Mouse (Mus musculus) midbrain, embryonic 16.5 days (tissue): ENCODE results near the gene Prpf38b. TPM values are rescaled to one million over a fixed set of nuclear protein-coding genes. Genes with fewer than 3 reads are reported as not detected.
"Not testable (repeated sequence)": the region's sequence is repeated elsewhere in the genome, so short reads cannot be mapped to it uniquely, and the experiment has no call there.

Experiments used
- ATAC-seq: fragments of 200-750 bp; cut with Nextera tagmentation; 2 replicates; pipeline ENCODE4 v1.8.0; 2017; ENCODE audit warnings: moderate TSS enrichment
- H3K27ac ChIP-seq: fragments of 300-500 bp; sonication (generic); 2 replicates; pipeline ENCODE4 v1.5.1; 2014; ENCODE audit warnings: mild to moderate bottlenecking, low read length, mixed read lengths
- H3K27me3 ChIP-seq: fragments of 300-500 bp; sonication (generic); 2 replicates; pipeline ENCODE4 v1.6.1; 2014; ENCODE audit warnings: low read depth, low read length, mixed read lengths; ENCODE audit not compliant: control insufficient read depth, insufficient read depth
- H3K36me3 ChIP-seq: fragments of 300-500 bp; sonication (generic); 2 replicates; pipeline ENCODE4 v1.6.1; 2014; ENCODE audit warnings: mild to moderate bottlenecking, low read length, moderate library complexity, mixed read lengths; ENCODE audit not compliant: control insufficient read depth, insufficient read depth
- H3K4me1 ChIP-seq: fragments of 300-500 bp; sonication (generic); 2 replicates; pipeline ENCODE4 v1.6.1; 2014; ENCODE audit warnings: mild to moderate bottlenecking, low read length, mixed read lengths; ENCODE audit not compliant: control insufficient read depth, insufficient read depth
- H3K4me2 ChIP-seq: fragments of 300-500 bp; sonication (generic); 2 replicates; pipeline ENCODE4 v1.6.1; 2014; ENCODE audit warnings: mild to moderate bottlenecking, low read length, mixed read lengths
- H3K4me3 ChIP-seq: fragments of 300-500 bp; sonication (generic); 2 replicates; pipeline ENCODE4 v1.5.1; 2014; ENCODE audit warnings: low read depth, mild to moderate bottlenecking, low read length, moderate library complexity, mixed read lengths
- H3K9ac ChIP-seq: fragments of 300-500 bp; sonication (generic); 2 replicates; pipeline ENCODE4 v1.6.1; 2014; ENCODE audit warnings: low read depth, low read length, mixed read lengths
- H3K9me3 ChIP-seq: fragments of 300-500 bp; sonication (generic); replicated peaks from 2 replicates; pipeline ENCODE4 v1.6.1; 2014; ENCODE audit warnings: mild to moderate bottlenecking, low read length, mixed read lengths; ENCODE audit not compliant: control insufficient read depth, poor library complexity, severe bottlenecking
- WGBS: fragments of 180-500 bp; shearing (Covaris S2); extraction: QIAGEN DNeasy Blood & Tissue Kit; methylation state at CpG from one replicate; pipeline ENCODE4 v1.1.7; 2014; 5-methylcytosine and 5-hydroxymethylcytosine counted together
- polyA plus RNA-seq: library from polyadenylated mRNA; unstranded; fragments of >200 nt; fragmentation: Nextera tagmentation; extraction: Ambion mirVana; gene quantifications from 2 replicates; pipeline ENCODE4 v1.2.1, GENCODE M21; 2015

The Prpf38b gene
- polyA plus RNA-seq, 1 experiment from 2014 or later: 54.2 TPM

DNA sequence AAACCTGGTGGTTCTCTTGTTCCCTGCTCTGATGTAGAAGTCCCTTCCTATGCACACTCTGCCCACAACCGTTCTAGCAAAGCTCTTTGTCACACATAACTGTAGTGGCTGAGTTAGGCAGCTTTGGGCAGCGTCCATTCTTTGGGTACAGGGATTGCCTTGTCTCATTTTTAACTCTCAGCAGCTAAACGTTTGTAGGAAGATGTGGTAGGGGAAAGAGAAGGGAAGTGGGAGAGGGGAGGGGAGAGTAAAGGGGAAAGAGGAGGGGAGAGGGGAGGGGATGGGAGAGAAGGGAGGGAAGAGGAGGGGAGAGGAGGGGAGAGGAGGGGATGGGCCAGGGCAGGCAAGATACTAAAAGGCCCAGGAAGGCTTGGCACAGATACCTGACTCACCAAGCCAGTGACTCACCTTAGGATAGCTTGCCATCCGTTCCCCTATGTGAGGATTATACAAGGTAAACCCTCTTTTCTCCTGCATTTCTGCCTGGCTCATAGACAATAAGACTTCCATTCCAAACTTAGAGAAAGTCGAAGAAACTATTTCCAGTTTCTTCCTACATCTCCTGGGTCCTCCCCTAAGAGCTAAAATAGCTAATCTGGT lies 31.6 kb downstream of the Prpf38b start:
- Histone ChIP-seq H3K27ac (no peak overlapping the region), H3K36me3 (no peaks in the 10 kb centered on the region), H3K4me3 (no peak overlapping the region), H3K4me2 (no peak overlapping the region), H3K9me3 (no peaks in the 10 kb centered on the region), H3K4me1 (no peaks in the 10 kb centered on the region), H3K9ac (no peak overlapping the region), H3K27me3 (no peaks in the 10 kb centered on the region)
- no peak for ATAC-seq
- 67% methylated on average over 5 of the region's 5 CpGs for WGBS

GRCm38 (mm10) chr3:108879129-108879528 lies 32.4 kb downstream of the Prpf38b start:
- Histone ChIP-seq H3K4me2 (no peak overlapping the region), H3K9me3 (no peaks in the 10 kb centered on the region), H3K4me3 (no peak overlapping the region), H3K36me3 (no peaks in the 10 kb centered on the region), H3K27me3 (no peaks in the 10 kb centered on the region), H3K4me1 (no peaks in the 10 kb centered on the region), H3K27ac (no peak overlapping the region), H3K9ac (no peak overlapping the region)
- WGBS: 65% methylated on average over 2 of the region's 2 CpGs
- no peak for ATAC-seq

DNA sequence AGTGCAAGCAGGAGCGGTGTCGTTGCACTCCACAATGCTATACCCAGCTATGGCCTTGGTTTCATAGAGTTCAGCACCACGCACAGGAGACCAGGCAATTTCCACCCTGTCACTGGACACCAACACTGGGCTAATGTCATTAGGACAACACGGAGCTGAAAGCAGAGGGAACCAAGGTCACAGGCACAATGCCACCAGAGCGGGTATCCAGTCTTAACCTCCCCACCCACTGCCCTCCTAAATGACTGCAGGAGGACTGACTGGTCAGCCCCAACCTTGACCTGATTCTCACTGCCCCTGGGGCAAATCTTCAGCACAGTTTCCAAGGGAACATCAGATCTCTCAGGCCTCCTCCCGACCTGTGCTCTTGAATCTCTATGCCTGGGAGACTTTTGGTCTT lies 40.9 kb downstream of the Prpf38b start:
- no peaks in the 10 kb centered on the region for H3K9me3 ChIP-seq
- H3K4me3 ChIP-seq: no peak overlapping the region
- no peaks in the 10 kb centered on the region for H3K36me3 ChIP-seq
- 79% methylated on average over 6 of the region's 6 CpGs for WGBS
- no peak overlapping the region for H3K4me2 ChIP-seq
- no peak for ATAC-seq
- H3K9ac ChIP-seq: no peak overlapping the region
- H3K27ac ChIP-seq: no peak overlapping the region
- H3K27me3 ChIP-seq: no peaks in the 10 kb centered on the region
- no peaks in the 10 kb centered on the region for H3K4me1 ChIP-seq

- no peak overlapping the region for H3K27ac ChIP-seq
- no peak overlapping the region for H3K9ac ChIP-seq
- H3K4me2 ChIP-seq: no peak overlapping the region
- no peaks in the 10 kb centered on the region for H3K27me3 ChIP-seq
- H3K4me1 ChIP-seq: no peaks in the 10 kb centered on the region
- H3K9me3 ChIP-seq: no peaks in the 10 kb centered on the region
- H3K36me3 ChIP-seq: no peaks in the 10 kb centered on the region
- ATAC-seq: no peak
- WGBS: 91% methylated on average over 3 of the region's 3 CpGs
- H3K4me3 ChIP-seq: no peak overlapping the region
Observed at GRCm38 (mm10) chr3:108867449-108867848, 44.1 kb downstream of the Prpf38b start.

DNA sequence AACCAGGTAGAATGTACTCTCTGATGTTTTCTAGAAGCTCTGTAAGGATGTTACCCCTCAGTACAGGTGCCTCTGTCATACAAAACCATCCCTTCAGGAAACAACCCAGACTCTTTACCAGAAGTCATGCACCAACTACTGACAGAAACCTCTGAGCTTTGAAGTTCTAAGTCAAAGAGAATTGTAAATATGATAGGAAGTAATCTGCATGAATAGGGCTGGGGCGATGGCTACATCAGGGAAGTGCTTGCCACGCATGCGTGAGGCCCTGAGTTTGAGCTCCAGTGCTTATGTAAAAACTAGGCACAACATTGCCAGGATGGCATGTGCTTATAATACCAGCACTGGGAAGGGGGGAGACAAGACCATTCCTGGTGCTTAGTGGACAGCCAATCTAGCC lies 45.9 kb downstream of the Prpf38b start:
- Histone ChIP-seq H3K9me3 (no peaks in the 10 kb centered on the region), H3K4me1 (no peaks in the 10 kb centered on the region), H3K4me3 (no peak overlapping the region), H3K36me3 (no peaks in the 10 kb centered on the region), H3K4me2 (no peak overlapping the region), H3K27me3 (no peaks in the 10 kb centered on the region), H3K9ac (no peak overlapping the region), H3K27ac (no peak overlapping the region)
- no peak for ATAC-seq
- WGBS: 91% methylated on average over 3 of the region's 3 CpGs

GRCm38 (mm10) chr3:108865129-108865528 lies 46.4 kb downstream of the Prpf38b start:
- Histone ChIP-seq H3K4me3 (no peak overlapping the region), H3K36me3 (no peaks in the 10 kb centered on the region), H3K27ac (no peak overlapping the region), H3K27me3 (no peaks in the 10 kb centered on the region), H3K4me2 (no peak overlapping the region), H3K4me1 (no peaks in the 10 kb centered on the region), H3K9me3 (no peaks in the 10 kb centered on the region), H3K9ac (no peak overlapping the region)
- no peak for ATAC-seq
- 21% methylated on average over 3 of the region's 3 CpGs for WGBS

DNA sequence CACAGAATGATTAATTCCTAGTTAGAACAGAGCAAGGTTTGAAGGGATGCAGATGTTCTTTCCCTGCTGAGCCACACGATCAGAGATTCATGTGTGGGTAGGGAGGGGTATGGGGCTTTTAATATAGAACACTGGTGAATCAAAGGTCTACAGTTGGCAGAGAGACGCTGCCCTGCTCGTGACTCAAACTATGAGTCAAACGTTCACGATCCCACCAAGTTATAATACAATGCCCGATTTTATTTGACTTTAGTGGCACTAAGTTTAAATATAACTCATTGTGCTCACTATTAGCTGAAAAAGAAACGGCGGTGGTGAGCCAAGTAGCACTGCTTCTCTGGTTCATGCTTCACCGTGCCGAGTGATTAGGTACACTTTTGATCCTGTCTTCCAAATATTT lies 48.4 kb downstream of the Prpf38b start:
- WGBS: 92% methylated on average over 10 of the region's 10 CpGs
- ATAC-seq: no peak
- peaks cover 4% of the 10 kb centered on the region for H3K4me1 ChIP-seq
- no peaks in the 10 kb centered on the region for H3K27me3 ChIP-seq
- H3K36me3 ChIP-seq: no peaks in the 10 kb centered on the region
- no peak overlapping the region for H3K9ac ChIP-seq
- H3K4me3 ChIP-seq: no peak overlapping the region
- H3K27ac ChIP-seq: no peak overlapping the region
- H3K9me3 ChIP-seq: no peaks in the 10 kb centered on the region
- H3K4me2 ChIP-seq: no peak overlapping the region

- H3K9ac ChIP-seq, H3K4me2 ChIP-seq, ATAC-seq, H3K9me3 ChIP-seq, H3K27me3 ChIP-seq, H3K4me1 ChIP-seq, H3K4me3 ChIP-seq, H3K27ac ChIP-seq, H3K36me3 ChIP-seq: not testable (repeated sequence)
- 91% methylated on average over 4 of the region's 4 CpGs for WGBS
Observed at GRCm38 (mm10) chr3:108862282-108862681, 49.2 kb downstream of the Prpf38b start.

DNA sequence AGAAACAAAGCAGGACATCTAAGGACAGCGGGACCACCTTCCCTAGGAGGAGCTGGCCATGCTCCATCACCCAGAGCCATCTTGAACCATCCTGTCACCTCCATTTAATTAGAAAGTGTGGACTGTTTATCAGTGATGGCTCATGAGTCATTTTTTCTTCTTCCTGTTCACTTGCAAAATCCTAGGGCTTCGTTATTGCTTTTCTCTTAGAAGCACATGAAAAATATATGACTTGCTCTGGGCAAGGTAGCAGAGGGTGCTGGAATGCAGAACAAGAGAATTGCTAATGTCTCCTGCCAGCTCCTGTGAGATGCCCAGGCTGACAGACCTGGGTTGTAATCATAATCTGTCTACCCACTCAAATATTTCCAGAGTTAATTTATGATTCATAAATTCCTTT lies 50.7 kb downstream of the Prpf38b start:
- WGBS: 72% methylated on average over 2 of the region's 2 CpGs
- peaks cover 6% of the 10 kb centered on the region for H3K4me1 ChIP-seq
- H3K9ac ChIP-seq: no peak overlapping the region
- ATAC-seq: no peak
- H3K36me3 ChIP-seq: no peaks in the 10 kb centered on the region
- H3K4me3 ChIP-seq: no peak overlapping the region
- no peaks in the 10 kb centered on the region for H3K27me3 ChIP-seq
- H3K9me3 ChIP-seq: no peaks in the 10 kb centered on the region
- H3K4me2 ChIP-seq: no peak overlapping the region
- H3K27ac ChIP-seq: no peak overlapping the region
